Mouse (Mus musculus): ENCODE results near the gene Kansl1. TPM values are rescaled to one million over a fixed set of nuclear protein-coding genes. Genes with fewer than 3 reads are reported as not detected.
A peak's percentile ranks its signal among the peaks of the same experiment; 100 is the strongest.

Gene Kansl1
- total RNA-seq, 2 experiments from 2014 or later: 78.6 to 80.0 TPM

- intact Hi-C loops (cut with DNase I): no loop called here
- no peak for DNase-seq (ENCODE audit: extremely low spot score in 1 of 2, low spot score in 2 of 2)
- Histone ChIP-seq H3K27ac (no peak overlapping the region), H3K4me3 (no peak overlapping the region)
- TF ChIP-seq CTCF (IDR thresholded peaks at IDR 0.05): no peak
Observed at GRCm38 (mm10) chr11:104297671-104298070, 171.0 kb downstream of the Kansl1 start.

GRCm38 (mm10) chr11:104295656-104296055 lies 173.0 kb downstream of the Kansl1 start:
- Histone ChIP-seq H3K4me3 (no peak overlapping the region), H3K27ac (no peak overlapping the region)
- intact Hi-C loops (cut with DNase I): no loop called here
- DNase-seq (ENCODE audit: extremely low spot score in 1 of 2, low spot score in 2 of 2): no peak
- no peak for TF ChIP-seq CTCF (IDR thresholded peaks at IDR 0.05)

DNA sequence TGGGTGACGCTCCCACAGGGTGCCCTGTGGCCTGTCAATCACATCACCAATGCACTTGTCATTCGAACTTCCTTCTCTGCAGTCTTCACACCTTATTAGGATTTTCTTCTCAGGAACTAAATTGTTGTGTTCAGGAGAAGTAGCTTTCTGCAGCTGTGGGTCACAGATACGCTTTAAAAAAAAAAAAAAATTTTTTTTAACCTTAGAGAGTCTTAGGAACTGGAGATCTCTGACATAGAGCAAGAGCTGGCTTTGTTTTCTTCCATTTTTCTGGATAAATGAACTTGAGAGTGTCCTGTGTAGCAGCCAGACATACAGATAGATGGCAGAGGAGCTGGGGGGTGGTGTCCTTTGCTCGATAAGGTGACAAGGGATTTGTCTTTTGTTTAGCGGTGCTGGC lies 173.5 kb downstream of the Kansl1 start:
- intact Hi-C loops (cut with DNase I): no loop called here

GRCm38 (mm10) chr11:104293241-104293640 lies 175.4 kb downstream of the Kansl1 start:
- Histone ChIP-seq H3K27ac (no peak overlapping the region), H3K4me3 (no peak overlapping the region)
- intact Hi-C loops (cut with DNase I): no loop called here
- no peak for TF ChIP-seq CTCF (IDR thresholded peaks at IDR 0.05)
- DNase-seq (ENCODE audit: extremely low spot score in 1 of 2, low spot score in 2 of 2): no peak

More for the DNA sequence above, 173.5 kb downstream of the Kansl1 start:
- no peak for DNase-seq (ENCODE audit: extremely low spot score in 1 of 2, low spot score in 2 of 2)
- Histone ChIP-seq H3K27ac (no peak overlapping the region), H3K4me3 (no peak overlapping the region)
- no peak for TF ChIP-seq CTCF (IDR thresholded peaks at IDR 0.05)

DNA sequence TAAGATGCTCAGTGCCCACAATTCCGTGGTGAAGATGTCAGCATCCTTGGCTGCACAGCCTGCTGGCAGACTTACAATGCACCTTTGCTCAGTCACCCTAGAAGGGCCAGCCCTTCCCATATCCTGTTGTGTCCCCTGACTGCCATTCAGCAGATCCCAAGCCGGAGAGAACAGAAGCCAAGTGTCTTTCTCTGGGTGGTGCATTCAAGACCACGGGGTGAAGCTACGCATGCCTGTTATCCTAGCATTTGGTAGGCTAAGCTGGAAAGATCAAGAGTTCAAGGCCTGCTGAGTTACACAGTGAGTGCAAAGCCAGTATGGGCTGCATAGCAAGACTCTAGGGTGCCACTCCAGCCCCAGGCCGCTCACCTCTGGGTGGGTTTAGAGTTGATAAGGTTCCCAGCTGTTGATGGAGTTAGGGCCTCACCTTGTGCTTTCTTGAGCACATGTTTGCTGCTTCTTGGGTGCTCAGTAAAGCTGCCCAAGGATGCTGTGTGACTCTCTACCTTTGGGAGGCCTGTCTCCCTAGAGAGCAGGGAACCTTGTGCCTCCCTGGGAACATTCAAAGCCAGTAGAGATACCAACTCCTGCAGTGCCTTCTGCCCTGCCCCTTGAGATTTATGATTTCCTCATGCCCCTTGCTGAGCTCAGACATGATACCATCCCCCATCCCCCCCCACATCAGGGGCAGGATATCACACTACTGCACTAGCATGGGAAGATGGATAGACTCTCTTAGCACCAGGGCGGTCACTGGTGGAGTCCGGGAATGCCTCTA lies 176.0 kb downstream of the Kansl1 start:
- H3K27ac ChIP-seq: no peak overlapping the region
- no peak overlapping the region for H3K4me3 ChIP-seq
- TF ChIP-seq CTCF (IDR thresholded peaks at IDR 0.05): no peak
- intact Hi-C loops (cut with DNase I): no loop called here
- no peak for DNase-seq (ENCODE audit: extremely low spot score in 1 of 2, low spot score in 2 of 2)

DNA sequence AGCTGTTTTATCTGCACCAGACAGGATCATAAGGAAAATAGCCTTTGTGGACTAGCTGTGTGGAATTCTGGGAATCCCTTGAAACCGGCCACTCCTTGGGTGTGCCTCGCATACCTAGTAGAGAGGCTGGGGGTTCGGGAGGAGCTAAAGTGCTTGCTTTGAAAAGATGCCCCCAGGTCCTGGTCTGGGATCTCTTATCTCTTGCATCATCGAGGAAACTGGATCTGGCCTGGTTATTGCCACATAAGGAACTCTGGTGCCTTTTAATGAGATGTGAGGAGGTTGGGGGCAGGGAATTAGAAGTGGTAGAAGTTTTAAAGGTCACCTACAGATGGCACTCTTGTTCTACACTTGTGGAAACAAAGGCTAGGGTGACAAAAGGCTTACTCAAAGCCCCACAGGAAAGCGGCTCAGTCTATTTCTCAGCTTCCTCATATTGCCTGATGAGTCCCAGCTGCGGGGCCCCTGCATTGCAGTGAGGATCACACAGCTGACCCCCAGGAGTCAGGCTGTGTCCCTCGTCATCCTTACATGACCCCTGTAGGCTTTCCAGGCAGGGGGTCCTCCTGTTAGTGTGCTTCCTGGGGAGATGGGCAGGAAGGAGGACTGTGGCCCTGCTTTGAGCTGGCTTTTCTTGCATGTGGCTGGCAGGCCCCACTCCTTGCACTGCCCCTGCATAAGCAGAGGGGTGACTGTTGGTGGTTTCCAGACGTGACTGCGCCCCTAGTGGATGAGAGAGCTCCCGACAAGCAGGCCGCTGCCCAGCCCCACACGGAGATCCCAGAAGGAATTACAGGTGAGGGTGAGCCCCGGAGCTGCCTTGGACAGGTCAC lies 179.2 kb downstream of the Kansl1 start:
- intact Hi-C loops (cut with DNase I): loop anchor here (1.0 to 2.0 kb wide), 2 partner anchors 35 to 58 kb away; partner anchors contain the start of gene Mapt
- no peak overlapping the region for H3K4me3 ChIP-seq
- peak overlapping the region; percentile 90 for H3K27ac ChIP-seq
- peak; percentile 67 to 74 for DNase-seq (ENCODE audit: extremely low spot score in 1 of 2, low spot score in 2 of 2)
- peak; percentile 70 for TF ChIP-seq CTCF (IDR thresholded peaks at IDR 0.05)

- peak in 1 of 2 experiments; percentile 65 for DNase-seq (ENCODE audit: extremely low spot score in 1 of 2, low spot score in 2 of 2)
- intact Hi-C loops (cut with DNase I): loop anchor here (1.0 to 2.0 kb wide), 2 partner anchors 34 to 58 kb away; partner anchors contain the start of gene Mapt
- H3K27ac ChIP-seq: peak overlapping the region; percentile 90
- no peak overlapping the region for H3K4me3 ChIP-seq
- TF ChIP-seq CTCF (IDR thresholded peaks at IDR 0.05): no peak
Observed at GRCm38 (mm10) chr11:104288835-104289198, 179.8 kb downstream of the Kansl1 start.

DNA sequence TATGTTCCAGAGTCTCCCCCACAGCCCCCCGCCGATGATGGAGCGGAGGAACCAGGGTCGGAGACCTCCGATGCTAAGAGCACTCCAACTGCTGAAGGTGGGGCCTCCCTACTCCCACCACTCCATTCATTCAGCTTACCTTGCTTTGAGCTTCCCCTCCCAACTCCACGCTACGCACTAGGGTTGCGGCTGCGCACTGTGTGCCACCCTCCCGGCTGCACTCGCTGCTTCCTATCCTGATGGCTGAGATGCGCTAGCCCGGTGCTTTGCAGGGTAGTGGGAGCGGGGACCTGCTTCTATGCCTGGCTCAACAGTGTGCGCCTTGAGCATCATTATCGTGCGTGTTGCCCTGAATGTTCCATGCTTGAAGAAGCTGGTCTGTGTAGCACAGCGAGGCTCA lies 181.5 kb downstream of the Kansl1 start:
- no peak for TF ChIP-seq CTCF (IDR thresholded peaks at IDR 0.05)
- Histone ChIP-seq H3K27ac (no peak overlapping the region), H3K4me3 (no peak overlapping the region)
- intact Hi-C loops (cut with DNase I): no loop called here
- no peak for DNase-seq (ENCODE audit: extremely low spot score in 1 of 2, low spot score in 2 of 2)

Small RNA genes lying within 50 kb of the gene (microRNA-seq; reads per million reads assigned to microRNA genes)
- gene Gm47315: 0 reads per million in 2 experiments

Other genes starting within 250 kb of the Kansl1 start
- gene Mapt, start 237.5 kb downstream of the Kansl1 start, total RNA-seq (2021): 100 to 1,000 TPM; 353 to 364 TPM
- 10 to 100 TPM; 55.9 to 57.7 TPM for gene Cdc27, start 81.8 kb upstream of the Kansl1 start, total RNA-seq (2021)
- gene Myl4, start 81.8 kb upstream of the Kansl1 start, total RNA-seq (2021): 10 to 100 TPM; 21.3 to 24.5 TPM
- gene Itgb3, start 139.1 kb upstream of the Kansl1 start, total RNA-seq (2021): 1 to 10 TPM; 2.9 to 3.4 TPM
- gene Gm11639, start 216.8 kb upstream of the Kansl1 start, total RNA-seq (2021): 1 to 10 TPM in 1 of 2 experiments, under 1 TPM in 1; 0.79 to 1.3 TPM

Measured in left cerebral cortex, adult 2 months (tissue).